Mouse (Mus musculus): ENCODE measurements around the gene Spem1.
A peak's percentile ranks its signal among the peaks of the same experiment; 100 is the strongest.

Gene Spem1

DNA sequence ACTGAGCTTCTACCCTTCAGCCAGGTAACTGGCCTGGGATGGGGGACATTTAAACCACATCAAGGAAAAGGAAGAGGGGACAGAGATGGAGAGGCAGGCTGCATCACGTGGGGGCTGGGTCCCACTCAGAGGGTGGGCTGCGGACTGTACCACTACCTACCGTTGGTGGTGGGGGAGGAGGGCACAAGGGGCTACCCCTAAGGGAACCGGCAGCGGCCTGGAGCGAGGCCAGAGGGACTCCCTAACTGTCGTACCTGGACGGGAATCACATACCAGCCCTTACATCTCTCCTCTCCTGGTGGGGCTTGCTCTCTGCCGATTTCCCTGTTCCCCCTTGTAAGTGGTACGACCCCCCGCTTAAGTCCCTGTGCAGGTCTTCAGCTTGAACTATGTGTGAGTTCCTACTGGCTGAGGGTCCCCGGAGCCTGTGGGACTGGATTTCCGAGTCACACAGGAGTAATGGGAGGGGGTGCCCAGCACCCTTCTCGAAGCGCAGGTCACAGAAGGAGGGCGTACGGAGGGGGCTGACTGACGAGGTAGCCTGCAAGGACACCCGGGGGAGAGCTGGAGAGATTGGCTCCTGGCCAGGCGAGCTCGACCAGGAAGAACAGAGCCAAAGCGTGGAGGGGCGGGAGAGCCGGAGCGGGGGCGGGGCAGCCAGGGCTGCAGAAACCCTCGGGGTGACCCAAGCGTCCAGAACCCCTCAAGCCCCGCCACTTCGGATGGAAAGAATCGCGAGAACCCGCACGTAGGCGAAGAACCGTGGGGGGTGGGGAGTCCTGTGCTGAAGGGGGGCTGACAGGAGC, 21.4 kb downstream of the Spem1 start:
- DNase-seq (ENCODE audit: low read depth, low spot score) = no peak

- no peak for DNase-seq (ENCODE audit: low read depth, low spot score)
Measured at GRCm38 (mm10) chr11:69800138-69800391, 21.9 kb downstream of the Spem1 start.

DNA sequence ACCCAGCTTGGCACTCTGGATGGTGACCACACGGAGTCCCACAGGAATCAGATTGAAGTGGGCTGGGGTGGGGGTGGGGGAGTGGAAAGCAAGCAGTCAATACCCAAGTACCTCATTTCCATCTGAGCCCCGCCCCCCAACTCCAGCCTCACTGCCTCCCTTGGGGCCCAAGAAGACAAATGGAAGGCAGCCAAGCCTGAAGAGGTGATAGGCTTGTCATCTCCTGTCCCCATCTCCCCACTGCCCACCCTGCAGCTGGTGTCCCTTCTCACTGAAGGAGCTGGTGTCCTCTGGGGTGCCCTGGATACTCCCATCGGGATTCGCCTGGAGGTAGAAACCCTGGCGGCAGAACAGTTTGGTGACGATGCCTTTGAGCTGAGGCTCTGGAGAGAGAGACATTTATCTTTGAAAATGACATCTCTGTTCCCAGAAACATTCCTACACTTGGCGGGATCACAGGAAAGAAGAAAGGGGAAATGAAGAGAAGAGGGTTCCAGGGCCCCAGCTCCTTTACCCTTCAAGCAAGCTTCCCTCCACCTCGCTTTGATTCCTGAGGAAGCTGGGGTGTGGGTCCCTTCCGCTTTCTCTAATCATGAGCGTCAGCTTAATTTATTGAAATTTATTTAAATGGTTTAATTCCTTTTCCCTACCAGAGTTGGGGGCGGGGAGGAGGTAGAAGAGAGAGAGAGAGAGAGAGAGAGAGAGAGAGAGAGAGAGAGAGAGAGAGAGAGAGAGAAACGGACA, 22.4 kb downstream of the Spem1 start:
- DNase-seq (ENCODE audit: low read depth, low spot score) = no peak

DNA sequence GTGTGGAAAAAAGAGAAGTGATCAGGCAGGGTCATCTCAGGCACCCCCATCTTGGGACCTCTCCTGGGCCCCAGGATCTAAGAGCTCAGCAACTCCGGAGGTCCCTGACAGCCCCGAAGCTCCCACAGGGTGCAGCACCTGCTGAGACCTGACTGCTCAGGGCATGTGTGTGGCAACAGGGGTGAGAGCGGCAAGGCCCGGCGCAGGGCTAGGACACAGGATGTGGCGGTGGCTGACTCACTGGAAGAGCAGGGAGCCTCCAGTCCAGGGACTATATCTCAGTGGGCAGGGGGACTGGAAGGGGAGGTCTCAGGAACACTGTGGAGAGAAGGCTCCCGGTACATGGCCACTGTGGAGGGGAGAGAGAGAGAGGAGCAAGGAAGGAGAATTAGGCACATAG, 24.1 kb downstream of the Spem1 start:
- peak; percentile 8 for DNase-seq (ENCODE audit: low read depth, low spot score)

DNA sequence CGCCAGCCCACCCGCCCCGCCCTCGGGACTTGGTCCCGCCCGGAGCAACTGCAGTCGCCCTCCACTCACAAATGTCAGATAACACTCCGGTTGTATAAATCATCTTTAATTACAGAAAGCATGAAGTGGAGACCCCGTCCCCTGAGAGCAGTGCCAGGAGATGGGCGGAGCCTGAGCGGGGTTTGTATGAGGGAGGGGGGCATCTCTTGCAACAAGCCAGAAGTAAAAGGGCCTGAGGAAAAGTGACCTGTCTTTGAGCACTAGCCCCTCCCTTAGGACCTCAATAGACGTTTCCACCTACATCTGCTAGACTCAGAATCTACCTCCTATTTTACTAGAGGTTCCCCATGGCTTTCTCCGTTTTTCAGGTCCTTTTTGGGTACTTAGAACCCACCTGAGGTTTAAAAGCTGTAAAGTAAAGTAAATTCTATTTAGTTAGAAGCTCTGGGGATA, 26.0 kb downstream of the Spem1 start:
- no peak for DNase-seq (ENCODE audit: low read depth, low spot score)

- peak; percentile 98 for DNase-seq (ENCODE audit: low read depth, low spot score)
Measured at GRCm38 (mm10) chr11:69795168-69795982, 26.6 kb downstream of the Spem1 start, which contains the start of gene Chrnb1. Gene Chrnb1, minus strand, starts transcription at chr11:69795943.

DNA sequence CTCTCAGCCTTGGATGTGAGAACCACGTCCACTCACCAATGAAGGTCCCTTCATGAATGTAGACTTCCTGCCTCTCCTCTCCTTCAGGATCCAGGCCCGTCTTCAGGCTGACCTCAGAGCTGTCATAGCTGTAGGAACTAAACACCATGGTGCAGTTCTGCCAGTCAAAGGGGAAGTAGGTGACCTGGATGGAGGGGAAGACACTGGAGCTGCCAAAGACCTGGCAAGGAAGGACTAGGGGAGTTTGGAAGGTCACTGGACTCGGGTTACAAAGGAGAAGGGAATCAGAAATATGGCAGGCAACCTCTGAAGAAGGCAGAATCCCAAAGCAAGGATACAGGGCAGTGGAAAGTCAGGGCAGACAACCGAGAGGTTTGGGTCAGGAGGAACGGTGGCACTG, 28.6 kb downstream of the Spem1 start:
- no peak for DNase-seq (ENCODE audit: low read depth, low spot score)

GRCm38 (mm10) chr11:69791420-69791819, 30.6 kb downstream of the Spem1 start:
- no peak for DNase-seq (ENCODE audit: low read depth, low spot score)

- DNase-seq (ENCODE audit: low read depth, low spot score) = no peak
Measured at GRCm38 (mm10) chr11:69789431-69789830, 32.5 kb downstream of the Spem1 start.

- DNase-seq (ENCODE audit: low read depth, low spot score) = no peak
Measured at GRCm38 (mm10) chr11:69787306-69787705, 34.7 kb downstream of the Spem1 start.

- no peak for DNase-seq (ENCODE audit: low read depth, low spot score)
Measured at GRCm38 (mm10) chr11:69784793-69785272, 37.1 kb downstream of the Spem1 start.

DNA sequence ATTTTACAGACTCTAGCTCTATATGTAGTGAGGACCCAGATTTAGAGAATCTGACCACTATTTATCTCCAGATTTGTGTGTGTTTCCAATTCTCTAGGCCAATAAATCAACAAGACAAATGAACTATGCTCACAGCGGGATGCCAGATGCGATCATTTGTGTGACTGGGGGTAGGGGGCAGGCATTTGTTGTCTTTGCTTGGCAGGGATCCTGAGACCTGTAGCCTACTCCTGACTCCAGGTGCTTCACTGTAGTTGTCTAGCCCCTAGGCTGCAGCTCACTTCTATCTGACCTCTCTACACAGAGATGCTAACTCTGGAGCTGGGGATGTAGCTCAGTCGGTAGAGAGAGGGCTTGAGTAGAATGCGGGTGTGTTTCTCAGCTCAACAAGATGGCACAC, 40.2 kb downstream of the Spem1 start:
- no peak for DNase-seq (ENCODE audit: low read depth, low spot score)

- DNase-seq (ENCODE audit: low read depth, low spot score) = no peak
Measured at GRCm38 (mm10) chr11:69778985-69779384, 43.0 kb downstream of the Spem1 start.

- no peak for DNase-seq (ENCODE audit: low read depth, low spot score)
Measured at GRCm38 (mm10) chr11:69778258-69778982, 43.6 kb downstream of the Spem1 start.

- DNase-seq (ENCODE audit: low read depth, low spot score) = no peak
Measured at GRCm38 (mm10) chr11:69777504-69778257, 44.3 kb downstream of the Spem1 start.

GRCm38 (mm10) chr11:69776488-69776887, 45.5 kb downstream of the Spem1 start:
- DNase-seq (ENCODE audit: low read depth, low spot score) = no peak

DNA sequence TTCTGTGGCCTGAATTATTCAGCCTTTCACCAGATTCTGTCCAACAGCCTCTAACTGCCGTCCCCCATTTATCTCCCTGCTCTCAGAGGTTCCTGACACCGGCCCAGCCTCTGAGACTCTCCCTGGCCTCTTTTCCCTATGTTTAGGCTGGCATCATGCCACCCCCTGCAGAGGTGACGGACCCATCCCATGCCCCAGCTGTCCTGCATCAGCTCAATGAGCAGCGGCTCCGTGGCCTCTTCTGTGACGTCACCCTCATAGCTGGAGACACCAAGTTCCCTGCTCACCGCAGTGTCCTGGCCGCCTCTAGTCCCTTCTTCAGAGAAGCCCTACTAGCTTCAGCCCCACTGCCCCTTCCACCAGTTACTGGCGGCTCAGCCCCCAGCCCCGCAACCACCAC, 46.3 kb downstream of the Spem1 start:
- DNase-seq (ENCODE audit: low read depth, low spot score) = no peak

- DNase-seq (ENCODE audit: low read depth, low spot score) = no peak
Measured at GRCm38 (mm10) chr11:69774961-69775360, 47.0 kb downstream of the Spem1 start.
